Mouse (Mus musculus) brain, embryonic 14.5 days (tissue): Measurements from ENCODE around the gene Iqsec1. TPM values are rescaled to one million over a fixed set of nuclear protein-coding genes. Genes with fewer than 3 reads are reported as not detected.

Experiments
- DNase-seq: peaks from one replicate; pipeline ENCODE4 v3.0.0-alpha.2; 2011; ENCODE audit warnings: low read depth
- CTCF ChIP-seq: fragments of 200-500 bp; IDR thresholded peaks from 2 replicates; pipeline ENCODE4 v1.5.1; 2012; ENCODE audit warnings: inconsistent platforms, mild to moderate bottlenecking, moderate library complexity, borderline replicate concordance; ENCODE audit not compliant: insufficient read depth, insufficient read length; ENCODE audit errors: extremely low read depth
- POLR2A ChIP-seq: fragments of 200-500 bp; IDR thresholded peaks from 2 replicates; pipeline ENCODE4 v1.6.1; 2012; ENCODE audit warnings: mild to moderate bottlenecking, inconsistent platforms, borderline replicate concordance; ENCODE audit not compliant: poor library complexity, insufficient read depth, insufficient read length, severe bottlenecking; ENCODE audit errors: extremely low read depth
- polyA plus RNA-seq: library from polyadenylated mRNA; depleted of rRNA; stranded (reverse); fragments of >200 nt; gene quantifications from 2 replicates; pipeline ENCODE4 v1.2.3, GENCODE M21; 2012; rRNA removed

Iqsec1 gene
- polyA plus RNA-seq = 55.5 and 91.1 TPM in 2 replicates

- DNase-seq = peak; percentile 99
- TF ChIP-seq POLR2A (no peak), CTCF (peak; percentile 62)
Measured at GRCm38 (mm10) chr6:90988648-90989317, at the start of gene Iqsec1. TSS of gene Iqsec1 (minus strand) at chr6:90988685.

- TF ChIP-seq CTCF (no peak), POLR2A (no peak)
- no peak for DNase-seq
Measured at GRCm38 (mm10) chr6:91028256-91028655, 39.8 kb upstream of the Iqsec1 start.

- TF ChIP-seq CTCF = no peak
- no peak for TF ChIP-seq POLR2A
- DNase-seq = peak; percentile 25
Measured at GRCm38 (mm10) chr6:91020810-91021209, 32.3 kb upstream of the Iqsec1 start.

GRCm38 (mm10) chr6:91016600-91017230 lies 28.2 kb upstream of the Iqsec1 start:
- no peak for TF ChIP-seq CTCF
- TF ChIP-seq POLR2A = no peak
- no peak for DNase-seq

GRCm38 (mm10) chr6:91014198-91014958 lies 25.9 kb upstream of the Iqsec1 start:
- TF ChIP-seq CTCF (no peak), POLR2A (no peak)
- DNase-seq = peak; percentile 5

- TF ChIP-seq POLR2A (no peak), CTCF (no peak)
- no peak for DNase-seq
Measured at GRCm38 (mm10) chr6:91012458-91012857, 24.0 kb upstream of the Iqsec1 start.

- DNase-seq = no peak
- TF ChIP-seq CTCF = no peak
- TF ChIP-seq POLR2A = no peak
Measured at GRCm38 (mm10) chr6:91011568-91011967, 23.1 kb upstream of the Iqsec1 start.

GRCm38 (mm10) chr6:91008284-91008830 lies 19.9 kb upstream of the Iqsec1 start:
- no peak for TF ChIP-seq CTCF
- DNase-seq = no peak

- no peak for TF ChIP-seq CTCF
- no peak for TF ChIP-seq POLR2A
- DNase-seq = no peak
Measured at GRCm38 (mm10) chr6:91007207-91007606, 18.7 kb upstream of the Iqsec1 start.

GRCm38 (mm10) chr6:91004157-91004556 lies 15.7 kb upstream of the Iqsec1 start:
- TF ChIP-seq CTCF (no peak), POLR2A (no peak)
- DNase-seq = no peak

- DNase-seq = no peak
- no peak for TF ChIP-seq CTCF
- no peak for TF ChIP-seq POLR2A
Measured at GRCm38 (mm10) chr6:91003310-91003995, 15.0 kb upstream of the Iqsec1 start.
